Mouse (Mus musculus) layer of hippocampus, adult 18-20 months (tissue): ENCODE measurements at regions not wholly inside any gene's neighbourhood (a gene's known extent, or its start where the extent isn't known, plus 50 kb on each side); places are given as distances from the start of the nearest gene placed in this dataset.

ENCODE experiments used
- DNase-seq, 2 experiments: peaks; one replicate each; pipeline ENCODE4 v3.0.0; 2022; ENCODE audit warnings: low spot score in 2 of 2

- DNase-seq, result peak; percentile 54 to 83
Measured at GRCm38 (mm10) chr7:71412079-71412478, 60.8 kb upstream of the Gm10295 start.

GRCm38 (mm10) chr7:71411293-71412011, 60.2 kb upstream of the Gm10295 start:
- DNase-seq, result no peak

- no peak for DNase-seq
Measured at GRCm38 (mm10) chr7:71409903-71410302, 58.6 kb upstream of the Gm10295 start.

- DNase-seq, result no peak
Measured at GRCm38 (mm10) chr7:71409061-71409460, 57.8 kb upstream of the Gm10295 start.

- no peak for DNase-seq
Measured at GRCm38 (mm10) chr7:71406283-71406682, 55.0 kb upstream of the Gm10295 start.
